Mouse (Mus musculus): ENCODE results near the gene Golph3. TPM values are rescaled to one million over a fixed set of nuclear protein-coding genes. Genes with fewer than 3 reads are reported as not detected.
A peak's percentile ranks its signal among the peaks of the same experiment; 100 is the strongest.

Golph3 gene
- polyA plus RNA-seq, 1 experiment from 2014 or later: 66.9 TPM

DNA sequence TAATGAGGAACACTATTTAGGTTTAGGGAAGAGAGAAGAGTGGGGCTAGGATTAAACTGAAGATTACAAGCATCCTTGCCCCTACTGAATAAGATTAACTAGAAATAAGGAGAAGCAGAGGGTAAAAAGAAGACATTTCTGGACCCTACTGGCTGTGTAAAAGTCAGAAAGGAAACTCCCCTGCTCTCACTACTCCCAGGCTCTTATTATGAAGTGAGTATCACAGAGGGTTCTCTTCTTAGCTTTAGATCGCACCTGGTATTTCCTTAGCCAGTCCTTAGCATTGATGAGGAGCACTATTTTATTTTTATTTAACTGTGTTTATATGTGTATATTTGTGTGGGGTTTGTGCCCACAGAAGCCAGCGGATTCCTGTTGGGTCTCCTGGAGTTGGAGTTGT lies 25.0 kb upstream of the Golph3 start:
- WGBS: 71% methylated on average over 2 of the region's 2 CpGs
- Histone ChIP-seq H3K4me1 (ENCODE audit: control insufficient read depth, insufficient read depth, low read length) (no peaks in the 10 kb centered on the region), H3K36me3 (ENCODE audit: control insufficient read depth, insufficient read depth, low read length) (no peaks in the 10 kb centered on the region), H3K27me3 (replicated peaks; ENCODE audit: control insufficient read depth, insufficient read depth, low read length) (no peaks in the 10 kb centered on the region), H3K4me2 (ENCODE audit: low read depth, low read length) (no peak overlapping the region), H3K9ac (ENCODE audit: low read depth, low read length) (no peak overlapping the region), H3K4me3 (ENCODE audit: low read length) (no peak overlapping the region), H3K9me3 (ENCODE audit: control insufficient read depth, low read length) (no peaks in the 10 kb centered on the region), H3K27ac (ENCODE audit: low read length) (no peak overlapping the region)
- ATAC-seq: no peak

DNA sequence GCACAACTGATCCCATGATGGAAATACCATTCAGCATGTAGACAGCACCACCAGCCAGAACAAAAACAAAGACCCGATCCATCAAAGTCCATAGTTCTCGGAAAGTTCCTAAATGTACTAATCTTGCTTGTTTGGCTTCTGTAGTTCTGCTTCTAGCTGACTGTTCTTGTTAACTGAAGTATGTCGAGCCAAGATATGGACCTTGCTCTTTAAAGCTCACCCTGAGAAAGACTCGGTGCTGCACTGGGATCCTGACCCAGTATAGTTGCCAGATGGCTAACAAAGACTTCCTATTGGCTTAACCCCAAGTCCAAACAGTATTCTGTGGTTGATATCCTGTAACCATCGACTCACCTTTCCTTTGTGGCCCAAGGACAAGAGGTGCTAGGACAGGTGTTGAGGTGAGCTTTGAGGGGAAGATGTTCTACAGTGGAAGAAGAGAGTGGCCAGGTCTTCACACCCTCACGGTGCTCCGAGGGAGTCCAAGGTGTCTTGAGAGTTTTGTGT lies 23.0 kb upstream of the Golph3 start:
- Histone ChIP-seq H3K9ac (ENCODE audit: low read depth, low read length) (no peak overlapping the region), H3K9me3 (ENCODE audit: control insufficient read depth, low read length) (no peaks in the 10 kb centered on the region), H3K4me3 (ENCODE audit: low read length) (no peak overlapping the region), H3K27ac (ENCODE audit: low read length) (no peak overlapping the region), H3K4me2 (ENCODE audit: low read depth, low read length) (no peak overlapping the region), H3K36me3 (ENCODE audit: control insufficient read depth, insufficient read depth, low read length) (no peaks in the 10 kb centered on the region), H3K27me3 (replicated peaks; ENCODE audit: control insufficient read depth, insufficient read depth, low read length) (no peaks in the 10 kb centered on the region), H3K4me1 (ENCODE audit: control insufficient read depth, insufficient read depth, low read length) (no peaks in the 10 kb centered on the region)
- ATAC-seq: no peak
- 82% methylated on average over 7 of the region's 7 CpGs for WGBS

DNA sequence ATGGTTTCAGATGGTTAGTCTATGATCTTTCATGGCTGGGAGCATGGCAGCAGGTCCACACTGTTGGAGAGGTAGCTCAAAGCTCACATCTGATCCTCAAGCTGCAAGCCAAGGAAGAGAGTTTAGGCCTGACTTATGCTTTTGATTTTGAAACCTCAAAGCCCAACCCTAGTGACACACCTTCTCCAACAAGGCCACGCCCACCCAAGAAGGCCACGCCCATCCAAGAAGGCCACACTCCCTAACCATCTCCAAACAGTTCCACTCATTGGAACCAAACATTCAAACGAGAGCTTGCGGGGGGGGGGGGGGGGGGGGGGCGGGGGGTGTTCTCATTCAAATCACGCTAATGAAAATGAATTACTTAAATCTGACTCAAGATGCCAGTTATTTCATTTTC lies 19.5 kb upstream of the Golph3 start:
- Histone ChIP-seq H3K4me3 (ENCODE audit: low read length) (no peak overlapping the region), H3K4me1 (ENCODE audit: control insufficient read depth, insufficient read depth, low read length) (no peaks in the 10 kb centered on the region), H3K36me3 (ENCODE audit: control insufficient read depth, insufficient read depth, low read length) (no peaks in the 10 kb centered on the region), H3K9ac (ENCODE audit: low read depth, low read length) (no peak overlapping the region), H3K9me3 (ENCODE audit: control insufficient read depth, low read length) (no peaks in the 10 kb centered on the region), H3K4me2 (ENCODE audit: low read depth, low read length) (no peak overlapping the region), H3K27ac (ENCODE audit: low read length) (no peak overlapping the region), H3K27me3 (replicated peaks; ENCODE audit: control insufficient read depth, insufficient read depth, low read length) (no peaks in the 10 kb centered on the region)
- 74% methylated on average over 4 of the region's 6 CpGs for WGBS
- no peak for ATAC-seq

DNA sequence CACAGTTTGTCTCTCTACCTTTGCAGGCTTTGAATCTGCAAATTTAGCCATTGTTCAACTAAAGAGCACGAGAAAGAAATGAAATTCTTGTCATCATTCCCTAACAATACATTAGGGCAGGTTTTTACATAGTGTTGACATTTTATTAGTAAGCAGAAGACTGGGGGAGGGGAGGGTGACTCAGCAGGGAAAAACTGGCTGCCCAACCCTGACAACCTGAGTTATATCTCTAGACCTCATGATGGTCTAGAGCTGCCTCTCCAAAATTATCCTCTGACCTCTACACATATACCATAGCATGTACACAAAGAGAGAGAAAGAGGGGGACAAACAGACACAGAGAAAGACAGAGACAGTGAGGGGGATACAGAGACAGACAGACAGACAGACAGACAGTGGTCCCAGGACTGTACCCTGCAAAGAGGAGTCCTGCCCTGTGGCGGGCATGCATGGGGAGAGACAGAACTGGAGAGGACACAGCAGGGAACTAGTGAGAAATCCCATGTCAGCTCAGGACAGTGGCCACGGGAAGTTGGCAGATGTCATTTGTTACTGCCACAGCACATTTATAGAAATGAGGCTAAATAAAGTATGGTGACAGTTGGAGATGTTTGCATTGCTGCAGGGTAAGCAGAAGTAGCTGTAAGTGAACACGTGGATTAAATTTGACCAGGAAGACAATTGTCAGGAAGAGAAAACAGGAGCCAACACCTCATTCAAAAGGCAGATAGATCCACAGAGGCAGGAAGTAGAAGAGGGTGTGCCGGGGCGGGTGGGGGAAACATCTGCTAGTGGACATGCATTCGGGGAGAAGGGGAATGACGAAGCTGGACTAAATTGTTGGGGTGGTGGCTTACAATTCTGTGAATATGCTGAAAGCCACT lies 14.8 kb upstream of the Golph3 start:
- H3K4me3 ChIP-seq (ENCODE audit: low read length): no peak overlapping the region
- H3K9ac ChIP-seq (ENCODE audit: low read depth, low read length): no peak overlapping the region
- no peaks in the 10 kb centered on the region for H3K36me3 ChIP-seq (ENCODE audit: control insufficient read depth, insufficient read depth, low read length)
- no peaks in the 10 kb centered on the region for H3K4me1 ChIP-seq (ENCODE audit: control insufficient read depth, insufficient read depth, low read length)
- no peaks in the 10 kb centered on the region for H3K27me3 ChIP-seq (replicated peaks; ENCODE audit: control insufficient read depth, insufficient read depth, low read length)
- ATAC-seq: no peak; the same call in 1 of the 2 replicates
- 48% methylated on average over 8 of the region's 8 CpGs for WGBS
- H3K9me3 ChIP-seq (ENCODE audit: control insufficient read depth, low read length): no peaks in the 10 kb centered on the region
- no peak overlapping the region for H3K4me2 ChIP-seq (ENCODE audit: low read depth, low read length)
- no peak overlapping the region for H3K27ac ChIP-seq (ENCODE audit: low read length)

DNA sequence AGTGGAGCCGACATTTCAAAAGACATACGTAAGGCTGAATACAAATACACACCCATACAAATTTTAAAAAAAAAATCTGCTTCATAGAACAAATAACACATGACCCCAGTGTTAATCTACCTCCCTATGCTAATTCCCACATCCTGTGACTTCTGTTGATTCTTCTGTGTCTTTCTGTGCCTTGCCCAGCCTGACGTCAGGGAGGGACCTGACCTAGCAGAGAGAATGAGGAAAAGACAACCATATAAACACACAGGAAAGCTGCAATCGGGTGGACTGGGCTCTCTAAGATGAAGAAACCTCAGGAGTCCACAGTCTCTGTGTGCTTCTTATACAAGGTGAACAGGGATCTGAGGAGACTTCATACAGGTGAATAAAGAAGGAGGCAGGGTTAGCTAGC lies 14.1 kb upstream of the Golph3 start:
- Histone ChIP-seq H3K9me3 (ENCODE audit: control insufficient read depth, low read length) (no peaks in the 10 kb centered on the region), H3K9ac (ENCODE audit: low read depth, low read length) (no peak overlapping the region), H3K4me3 (ENCODE audit: low read length) (no peak overlapping the region), H3K27me3 (replicated peaks; ENCODE audit: control insufficient read depth, insufficient read depth, low read length) (no peaks in the 10 kb centered on the region), H3K4me2 (ENCODE audit: low read depth, low read length) (no peak overlapping the region), H3K4me1 (ENCODE audit: control insufficient read depth, insufficient read depth, low read length) (no peaks in the 10 kb centered on the region), H3K27ac (ENCODE audit: low read length) (peak overlapping the region; percentile 11; the same call in 1 of the 2 replicates), H3K36me3 (ENCODE audit: control insufficient read depth, insufficient read depth, low read length) (no peaks in the 10 kb centered on the region)
- 48% methylated on average over 4 of the region's 4 CpGs for WGBS
- ATAC-seq: no peak

DNA sequence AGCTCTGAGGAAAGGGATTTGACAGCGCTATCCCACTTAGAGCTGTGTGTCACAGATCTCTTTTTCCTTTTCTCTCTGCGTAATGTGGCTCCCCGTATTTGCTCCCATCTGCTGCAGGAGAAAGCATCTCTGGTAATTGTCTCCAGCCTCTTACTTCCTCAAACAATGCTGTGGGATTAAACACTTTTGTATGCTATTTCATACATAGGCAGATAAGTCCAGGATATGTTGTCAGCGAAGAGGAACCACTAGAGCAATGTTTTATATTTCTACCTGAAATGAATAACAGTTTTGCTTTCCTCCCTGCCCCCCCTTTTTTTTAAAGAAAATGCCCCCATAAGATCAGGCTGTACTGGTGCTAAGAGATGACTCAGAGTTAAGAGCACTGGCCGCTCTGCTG lies 12.7 kb upstream of the Golph3 start:
- H3K4me1 ChIP-seq (ENCODE audit: control insufficient read depth, insufficient read depth, low read length): no peaks in the 10 kb centered on the region
- 94% methylated on average over 5 of the region's 5 CpGs for WGBS

DNA sequence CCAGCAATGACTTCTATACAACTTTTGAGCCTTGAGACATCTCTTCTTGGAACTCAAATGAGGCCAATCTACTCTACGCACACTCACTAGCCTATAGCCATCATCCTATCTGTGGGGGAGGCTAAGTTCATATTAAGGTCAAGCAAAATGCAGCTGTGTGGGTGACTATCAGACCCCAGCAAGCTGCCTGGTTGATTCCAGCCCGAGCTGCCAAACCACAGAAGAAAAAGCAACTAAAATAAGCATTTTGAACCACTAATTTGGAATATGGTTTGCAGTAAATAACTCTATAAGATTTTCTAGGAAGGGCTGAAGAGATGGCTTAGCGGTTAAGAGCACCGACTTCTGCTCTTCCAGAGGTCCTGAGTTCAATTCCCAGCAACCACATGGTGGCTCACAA lies 10.6 kb upstream of the Golph3 start:
- Histone ChIP-seq H3K4me3 (ENCODE audit: low read length) (no peak overlapping the region), H3K9me3 (ENCODE audit: control insufficient read depth, low read length) (no peaks in the 10 kb centered on the region), H3K27ac (ENCODE audit: low read length) (no peak overlapping the region), H3K9ac (ENCODE audit: low read depth, low read length) (no peak overlapping the region), H3K4me2 (ENCODE audit: low read depth, low read length) (no peak overlapping the region), H3K4me1 (ENCODE audit: control insufficient read depth, insufficient read depth, low read length) (no peaks in the 10 kb centered on the region), H3K36me3 (ENCODE audit: control insufficient read depth, insufficient read depth, low read length) (no peaks in the 10 kb centered on the region), H3K27me3 (replicated peaks; ENCODE audit: control insufficient read depth, insufficient read depth, low read length) (no peaks in the 10 kb centered on the region)
- WGBS: 83% methylated on average over 4 of the region's 4 CpGs
- no peak for ATAC-seq

More for the DNA sequence above, 12.7 kb upstream of the Golph3 start:
- Histone ChIP-seq H3K9me3 (ENCODE audit: control insufficient read depth, low read length) (no peaks in the 10 kb centered on the region), H3K4me3 (ENCODE audit: low read length) (no peak overlapping the region), H3K36me3 (ENCODE audit: control insufficient read depth, insufficient read depth, low read length) (no peaks in the 10 kb centered on the region), H3K9ac (ENCODE audit: low read depth, low read length) (no peak overlapping the region), H3K4me2 (ENCODE audit: low read depth, low read length) (no peak overlapping the region), H3K27me3 (replicated peaks; ENCODE audit: control insufficient read depth, insufficient read depth, low read length) (no peaks in the 10 kb centered on the region), H3K27ac (ENCODE audit: low read length) (no peak overlapping the region)
- no peak for ATAC-seq

DNA sequence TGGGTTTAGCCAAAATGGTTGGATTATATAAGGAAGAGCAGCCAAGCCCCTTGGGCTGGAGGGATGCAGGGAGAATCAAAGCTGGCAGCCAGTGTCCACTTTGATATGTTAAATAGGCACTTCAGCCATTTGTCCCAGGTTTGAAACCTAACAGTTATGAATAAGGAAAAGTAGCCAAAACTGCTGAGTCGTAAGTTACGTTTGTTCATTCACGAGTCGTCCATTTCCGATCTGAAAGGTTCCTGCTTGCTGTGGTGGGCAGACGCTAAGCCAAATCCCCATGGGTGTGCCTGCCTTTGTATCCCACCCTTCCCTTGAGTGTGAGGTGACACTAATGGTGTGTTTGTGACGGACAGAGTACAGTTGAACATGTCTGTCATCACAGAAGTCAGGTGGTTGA lies 9.8 kb upstream of the Golph3 start:
- Histone ChIP-seq H3K36me3 (ENCODE audit: control insufficient read depth, insufficient read depth, low read length) (no peaks in the 10 kb centered on the region), H3K4me2 (ENCODE audit: low read depth, low read length) (no peak overlapping the region), H3K27ac (ENCODE audit: low read length) (no peak overlapping the region), H3K9me3 (ENCODE audit: control insufficient read depth, low read length) (no peaks in the 10 kb centered on the region), H3K27me3 (replicated peaks; ENCODE audit: control insufficient read depth, insufficient read depth, low read length) (no peaks in the 10 kb centered on the region), H3K4me3 (ENCODE audit: low read length) (no peak overlapping the region), H3K4me1 (ENCODE audit: control insufficient read depth, insufficient read depth, low read length) (no peaks in the 10 kb centered on the region), H3K9ac (ENCODE audit: low read depth, low read length) (no peak overlapping the region)
- ATAC-seq: no peak
- WGBS: 89% methylated on average over 7 of the region's 7 CpGs

DNA sequence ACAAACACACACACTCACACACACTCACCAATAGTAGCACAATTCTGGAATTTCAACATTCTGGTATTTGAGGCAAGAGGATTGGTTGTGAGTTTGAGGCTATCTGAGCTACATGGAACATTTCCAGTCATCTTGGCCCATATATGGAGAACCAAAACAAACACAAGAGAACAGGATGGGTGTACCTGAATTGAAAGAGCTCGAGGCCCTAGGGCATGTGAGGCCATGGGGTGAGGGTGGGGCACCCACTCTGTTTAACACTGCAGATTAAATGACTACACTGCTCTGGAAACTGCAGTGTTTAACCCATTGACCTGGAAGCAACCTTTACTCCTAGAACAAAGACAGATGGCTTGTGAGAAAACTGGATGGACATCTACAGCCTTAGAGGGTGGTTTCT lies 8.0 kb upstream of the Golph3 start:
- no peaks in the 10 kb centered on the region for H3K4me1 ChIP-seq (ENCODE audit: control insufficient read depth, insufficient read depth, low read length)
- no peak overlapping the region for H3K27ac ChIP-seq (ENCODE audit: low read length)
- H3K4me3 ChIP-seq (ENCODE audit: low read length): no peak overlapping the region
- 12% methylated on average over 1 of the region's 1 CpGs for WGBS
- peak; percentile 58; the same call in 1 of the 2 replicates for ATAC-seq
- H3K4me2 ChIP-seq (ENCODE audit: low read depth, low read length): no peak overlapping the region
- H3K9me3 ChIP-seq (ENCODE audit: control insufficient read depth, low read length): no peaks in the 10 kb centered on the region
- no peaks in the 10 kb centered on the region for H3K36me3 ChIP-seq (ENCODE audit: control insufficient read depth, insufficient read depth, low read length)
- no peaks in the 10 kb centered on the region for H3K27me3 ChIP-seq (replicated peaks; ENCODE audit: control insufficient read depth, insufficient read depth, low read length)
- H3K9ac ChIP-seq (ENCODE audit: low read depth, low read length): no peak overlapping the region
